Mouse (Mus musculus) embryonic fibroblast, embryonic 13.5 days (primary cell): Measurements from ENCODE around the gene Arhgap17.

Experiments
- CTCF ChIP-seq: IDR thresholded peaks from 2 replicates; pipeline ENCODE4 v1.5.1; 2011; ENCODE audit warnings: mild to moderate bottlenecking, control low read depth, low read length, moderate library complexity, borderline replicate concordance; ENCODE audit not compliant: insufficient read depth
- POLR2A ChIP-seq: IDR thresholded peaks from 2 replicates; pipeline ENCODE4 v1.6.1; 2011; ENCODE audit warnings: low read depth, mild to moderate bottlenecking, control low read depth, low read length, moderate library complexity

- TF ChIP-seq POLR2A (no peak), CTCF (no peak)
Measured at GRCm38 (mm10) chr7:123289176-123289575, 80.5 kb downstream of the Arhgap17 start.
